Mouse (Mus musculus) cerebellum, adult 8-10 months (tissue): ENCODE measurements around the gene Cc2d1a.

Experiments
- DNase-seq: peaks from one replicate; pipeline ENCODE4 v3.0.0; 2022

The Cc2d1a gene

DNA sequence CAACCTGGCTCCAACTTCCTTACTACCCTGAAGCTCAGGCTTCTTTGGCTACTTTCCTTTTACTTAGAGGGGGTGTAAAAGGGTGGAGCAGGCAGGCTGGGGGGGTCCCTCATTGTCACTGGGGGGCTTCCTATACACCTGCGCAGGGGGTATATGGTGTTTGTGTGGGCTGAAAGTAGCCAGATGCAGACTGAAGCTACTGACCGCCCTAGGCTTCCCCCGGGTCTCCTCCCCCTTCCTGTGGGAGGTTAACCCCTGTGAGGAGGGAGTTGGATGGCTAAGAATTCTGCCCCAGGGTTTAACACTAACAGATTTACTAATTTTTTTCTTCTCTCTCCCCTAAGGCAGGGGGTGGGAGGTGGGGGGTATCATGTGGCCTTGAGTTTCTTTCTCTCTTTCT, 28.8 kb upstream of the Cc2d1a start:
- DNase-seq: no peak

GRCm38 (mm10) chr8:84173861-84174260, 26.1 kb upstream of the Cc2d1a start:
- DNase-seq: peak; percentile 75

GRCm38 (mm10) chr8:84170096-84170495, 22.4 kb upstream of the Cc2d1a start:
- no peak for DNase-seq

- DNase-seq: no peak
These were observed 20.0 kb upstream of the Cc2d1a start for GRCm38 (mm10) chr8:84167696-84168095.

GRCm38 (mm10) chr8:84157620-84158019, 9.9 kb upstream of the Cc2d1a start:
- no peak for DNase-seq

GRCm38 (mm10) chr8:84149181-84149580, 1.4 kb upstream of the Cc2d1a start:
- no peak for DNase-seq

GRCm38 (mm10) chr8:84148531-84148850, 755 bp upstream of the Cc2d1a start:
- no peak for DNase-seq

- no peak for DNase-seq
These were observed 391 bp downstream of the Cc2d1a start for GRCm38 (mm10) chr8:84147324-84147766.

GRCm38 (mm10) chr8:84144636-84145245, 3.0 kb downstream of the Cc2d1a start:
- no peak for DNase-seq

- no peak for DNase-seq
These were observed 6.9 kb downstream of the Cc2d1a start for GRCm38 (mm10) chr8:84140838-84141237.

GRCm38 (mm10) chr8:84137848-84138247, 9.9 kb downstream of the Cc2d1a start:
- no peak for DNase-seq

GRCm38 (mm10) chr8:84132225-84132624, 15.5 kb downstream of the Cc2d1a start:
- DNase-seq: no peak

- DNase-seq: peak; percentile 77
These were observed 16.9 kb downstream of the Cc2d1a start for GRCm38 (mm10) chr8:84130806-84131205.

GRCm38 (mm10) chr8:84128277-84128676, 19.5 kb downstream of the Cc2d1a start:
- peak; percentile 3 for DNase-seq

DNA sequence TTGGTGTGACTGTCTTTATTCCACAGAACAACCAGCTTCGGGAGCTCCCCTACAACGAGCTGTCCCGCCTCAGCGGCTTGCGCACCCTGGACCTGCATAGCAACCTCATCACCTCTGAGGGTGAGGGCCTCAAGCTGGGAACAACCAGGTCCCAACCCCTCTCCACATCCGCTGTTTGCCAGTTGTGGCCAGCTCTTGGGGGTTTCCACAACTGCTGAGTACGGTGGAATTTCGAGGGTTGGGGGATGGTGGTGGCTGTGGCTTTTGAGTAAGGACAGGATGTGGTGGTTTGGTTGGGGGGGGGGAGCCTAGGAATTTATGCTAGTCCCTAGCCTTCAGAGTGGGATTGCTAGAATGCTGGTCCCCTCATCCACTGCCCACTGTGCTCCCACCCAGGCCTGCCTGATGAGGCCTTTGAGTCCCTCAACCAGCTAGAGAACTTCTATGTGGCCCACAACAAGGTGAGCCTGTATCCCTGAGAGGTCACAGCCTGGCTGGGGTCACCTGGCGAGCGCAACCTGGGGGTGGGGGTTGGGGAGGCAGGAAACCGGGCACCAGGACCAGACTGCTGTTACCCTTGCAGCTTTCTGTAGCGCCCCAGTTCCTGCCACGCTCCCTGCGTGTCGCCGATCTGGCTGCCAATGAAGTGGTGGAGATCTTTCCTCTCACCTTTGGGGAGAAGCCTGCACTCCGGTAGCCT, 20.4 kb downstream of the Cc2d1a start:
- no peak for DNase-seq

GRCm38 (mm10) chr8:84126742-84127141, 21.0 kb downstream of the Cc2d1a start:
- no peak for DNase-seq

DNA sequence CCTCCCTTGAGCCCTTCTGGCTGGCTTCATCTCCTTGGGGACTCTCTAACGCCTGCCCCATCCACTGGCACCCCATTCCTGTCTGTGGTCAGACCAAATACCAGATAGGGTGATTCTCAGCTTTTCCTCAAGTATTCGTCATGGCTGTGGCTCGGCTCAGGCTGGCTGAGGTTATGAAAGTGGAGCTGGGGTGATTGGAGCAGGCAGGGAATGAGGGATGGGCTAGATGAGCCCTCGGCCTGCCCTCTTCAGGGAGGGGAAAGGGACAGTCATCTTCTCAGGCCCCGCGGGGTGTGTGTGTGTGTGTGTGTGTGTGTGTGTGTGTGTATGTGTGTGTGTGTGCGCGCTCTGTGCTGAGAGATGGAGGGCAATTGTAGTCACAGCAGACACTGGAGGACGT, 22.1 kb downstream of the Cc2d1a start, which contains the start of gene Podnl1:
TSS of gene Podnl1 (plus strand) at position 334 of the 400 bp plus-strand sequence.
- no peak for DNase-seq

- no peak for DNase-seq
These were observed 25.6 kb downstream of the Cc2d1a start for GRCm38 (mm10) chr8:84122151-84122550.

DNA sequence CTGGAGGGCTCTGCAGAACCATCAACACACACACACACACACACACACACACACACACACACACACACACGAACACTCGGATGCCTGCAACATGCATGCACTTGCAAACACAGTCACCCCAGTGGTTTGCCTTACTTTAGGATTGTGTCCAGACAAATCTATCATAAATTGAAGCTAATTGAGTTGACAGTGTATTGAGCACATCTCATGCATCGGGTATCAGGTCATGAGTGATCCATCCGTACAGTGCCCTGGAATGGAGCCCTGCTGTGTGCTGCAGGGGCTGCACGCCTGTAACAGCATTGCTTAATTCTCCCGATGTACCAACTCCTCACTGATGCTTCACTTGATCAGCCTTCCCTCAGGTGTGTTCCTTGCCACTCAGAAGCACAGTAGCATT, 32.1 kb downstream of the Cc2d1a start:
- no peak for DNase-seq

GRCm38 (mm10) chr8:84106216-84107040, 41.3 kb downstream of the Cc2d1a start:
- no peak for DNase-seq

DNA sequence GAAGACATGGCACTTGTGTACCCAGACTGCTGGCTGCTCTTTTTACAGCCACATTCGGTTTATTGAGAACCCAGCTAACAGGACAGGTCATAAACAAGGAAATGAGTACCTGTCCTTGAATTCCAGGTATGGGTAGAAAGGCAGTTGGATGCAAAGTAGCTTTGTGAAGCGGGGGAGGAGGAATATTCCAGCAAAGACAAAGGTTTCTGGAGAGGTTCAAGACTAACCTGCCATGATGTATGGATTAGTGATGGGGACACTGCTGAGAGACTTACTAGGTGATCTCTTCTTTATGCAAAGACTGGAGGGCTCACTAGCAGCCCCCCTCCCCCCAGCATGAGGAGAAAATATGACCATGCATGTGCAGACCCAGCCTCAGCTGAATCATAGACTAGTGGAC, 42.1 kb downstream of the Cc2d1a start:
- DNase-seq: no peak

- peak; percentile 98 for DNase-seq
These were observed 42.8 kb downstream of the Cc2d1a start, which contains the start of gene Dcaf15 for GRCm38 (mm10) chr8:84104697-84105609. TSS of gene Dcaf15 (minus strand) at chr8:84104768.

DNA sequence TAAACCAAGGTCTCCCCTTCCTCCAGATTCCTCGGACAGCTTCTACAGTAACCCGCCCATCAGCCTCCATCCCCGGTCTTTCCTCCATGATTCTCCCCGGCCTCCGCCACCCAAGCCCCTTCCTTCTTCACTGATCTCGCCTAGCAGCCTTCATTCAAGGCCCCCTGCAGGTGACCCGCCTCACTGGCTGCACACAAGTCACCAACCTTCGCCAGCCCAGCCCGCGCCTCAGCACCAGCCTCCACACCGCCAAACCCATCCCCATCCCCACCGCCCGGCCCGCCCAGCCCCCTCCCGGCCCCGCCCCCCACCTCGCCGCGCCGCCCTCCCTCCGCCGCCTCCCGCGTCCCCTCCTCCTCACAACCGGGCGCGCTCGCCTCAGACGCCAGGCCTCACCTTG, 43.5 kb downstream of the Cc2d1a start:
- DNase-seq: peak; percentile 59
